Mouse (Mus musculus): Measurements from ENCODE around the gene Xpr1. TPM values are rescaled to one million over a fixed set of nuclear protein-coding genes. Genes with fewer than 3 reads are reported as not detected.
A peak's percentile ranks its signal among the peaks of the same experiment; 100 is the strongest.

The Xpr1 gene
- polyA plus RNA-seq, 1 experiment, result not detected

DNA sequence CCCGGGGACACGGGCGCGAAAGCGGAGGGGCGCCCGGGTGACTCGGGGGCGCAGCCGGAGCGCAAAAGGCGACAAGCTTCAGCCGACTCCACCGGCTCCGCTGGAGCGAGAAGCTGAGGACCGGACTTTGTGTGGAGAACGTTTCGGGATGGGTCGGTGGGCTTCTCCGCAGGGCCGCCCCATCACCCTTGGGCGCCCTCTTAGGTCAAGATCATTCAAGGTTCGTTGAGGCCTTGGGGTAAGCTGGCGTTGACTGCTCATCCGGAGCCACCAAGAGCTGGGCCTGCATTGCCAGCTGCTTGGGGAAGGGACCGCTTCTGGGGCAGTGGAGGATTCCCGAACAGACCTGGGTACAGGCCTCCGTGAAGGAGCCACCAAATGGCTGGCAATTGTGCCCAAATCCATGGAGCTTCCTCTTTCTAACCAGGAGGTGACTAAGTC, 172.4 kb downstream of the Xpr1 start:
- TF ChIP-seq CTCF (IDR thresholded peaks at IDR 0.05; ENCODE audit: insufficient read depth, low read depth, low read length) (no peak), POLR2A (IDR thresholded peaks at IDR 0.05; ENCODE audit: insufficient read depth, low read depth, low read length) (no peak)
- peaks cover 16% of the 10 kb centered on the region for H3K4me1 ChIP-seq (ENCODE audit: control insufficient read depth, insufficient read depth, low read length)
- peak overlapping the region; percentile 27 for H3K27ac ChIP-seq (ENCODE audit: insufficient read depth, low read depth, low read length)
- peak overlapping the region; percentile 61 for H3K4me3 ChIP-seq (ENCODE audit: insufficient read depth, low read depth, low read length)
- 29% methylated on average over 29 of the region's 29 CpGs for WGBS

GRCm38 (mm10) chr1:155243797-155244770, 173.1 kb downstream of the Xpr1 start, which contains the start of gene BC034090:
BC034090 (minus strand) TSS chr1:155244444.
- H3K4me3 ChIP-seq (ENCODE audit: insufficient read depth, low read depth, low read length), result peak within 1 kb of the TSS; percentile 61
- peak within 1 kb of the TSS; percentile 27 for H3K27ac ChIP-seq (ENCODE audit: insufficient read depth, low read depth, low read length)
- 12% methylated on average over 85 of the region's 85 CpGs for WGBS
- TF ChIP-seq POLR2A (IDR thresholded peaks at IDR 0.05; ENCODE audit: insufficient read depth, low read depth, low read length), result no peak
- TF ChIP-seq CTCF (IDR thresholded peaks at IDR 0.05; ENCODE audit: insufficient read depth, low read depth, low read length), result no peak
- peaks cover 23% of the 10 kb centered on the region for H3K4me1 ChIP-seq (ENCODE audit: control insufficient read depth, insufficient read depth, low read length)

GRCm38 (mm10) chr1:155242488-155242745, 174.8 kb downstream of the Xpr1 start:
- no peak overlapping the region for H3K4me3 ChIP-seq (ENCODE audit: insufficient read depth, low read depth, low read length)
- TF ChIP-seq CTCF (IDR thresholded peaks at IDR 0.05; ENCODE audit: insufficient read depth, low read depth, low read length), result no peak
- no peak for TF ChIP-seq POLR2A (IDR thresholded peaks at IDR 0.05; ENCODE audit: insufficient read depth, low read depth, low read length)
- H3K27ac ChIP-seq (ENCODE audit: insufficient read depth, low read depth, low read length), result no peak overlapping the region
- 53% methylated on average over 1 of the region's 1 CpGs for WGBS
- H3K4me1 ChIP-seq (ENCODE audit: control insufficient read depth, insufficient read depth, low read length), result peaks cover 38% of the 10 kb centered on the region

DNA sequence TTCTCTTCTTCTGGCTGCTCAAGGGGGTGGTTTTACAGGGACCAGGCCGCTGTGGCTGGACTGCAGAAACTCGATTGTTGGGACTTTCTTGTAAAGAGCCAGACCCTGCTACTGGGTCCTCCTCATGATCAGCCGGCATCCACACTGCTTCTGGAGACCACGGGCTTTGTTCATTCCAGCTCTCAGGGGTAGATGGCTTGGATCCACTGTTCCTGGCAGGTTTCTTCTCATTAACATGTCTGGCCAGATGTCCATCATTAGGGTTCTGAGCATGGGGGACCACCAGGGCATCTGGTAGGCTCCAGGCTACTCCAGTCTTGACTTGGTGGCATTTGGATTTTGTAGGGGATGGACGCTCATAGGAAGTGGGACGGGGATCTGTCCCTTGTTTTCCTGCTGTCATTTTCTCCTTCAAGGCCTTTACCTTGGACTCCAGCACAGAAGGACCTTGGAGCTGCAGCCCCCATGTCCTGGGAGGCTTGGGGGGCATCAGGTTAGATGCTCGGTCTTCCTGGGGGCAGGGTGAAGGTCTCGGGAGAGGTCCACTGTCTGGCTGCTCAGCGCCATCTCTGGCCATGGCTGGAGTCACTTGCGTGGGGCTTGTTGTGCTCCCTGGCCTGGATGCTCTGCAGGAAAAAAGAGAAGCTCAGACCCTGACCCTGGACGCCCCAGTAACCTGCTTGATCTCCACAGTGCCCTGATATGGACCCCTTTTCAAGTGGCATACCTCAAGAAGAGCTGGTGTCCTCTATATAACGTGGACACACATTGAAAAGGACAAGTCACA, 175.3 kb downstream of the Xpr1 start:
- H3K4me3 ChIP-seq (ENCODE audit: insufficient read depth, low read depth, low read length), result no peak overlapping the region
- H3K27ac ChIP-seq (ENCODE audit: insufficient read depth, low read depth, low read length), result no peak overlapping the region
- H3K4me1 ChIP-seq (ENCODE audit: control insufficient read depth, insufficient read depth, low read length), result peaks cover 43% of the 10 kb centered on the region
- TF ChIP-seq CTCF (IDR thresholded peaks at IDR 0.05; ENCODE audit: insufficient read depth, low read depth, low read length) (no peak), POLR2A (IDR thresholded peaks at IDR 0.05; ENCODE audit: insufficient read depth, low read depth, low read length) (no peak)
- WGBS, result 79% methylated on average over 12 of the region's 12 CpGs

GRCm38 (mm10) chr1:155239962-155240717, 177.1 kb downstream of the Xpr1 start:
- WGBS, result 69% methylated on average over 6 of the region's 6 CpGs
- Histone ChIP-seq H3K4me3 (ENCODE audit: insufficient read depth, low read depth, low read length) (no peak overlapping the region), H3K27ac (ENCODE audit: insufficient read depth, low read depth, low read length) (peak overlapping the region; percentile 78), H3K4me1 (ENCODE audit: control insufficient read depth, insufficient read depth, low read length) (peaks cover 47% of the 10 kb centered on the region)
- no peak for TF ChIP-seq CTCF (IDR thresholded peaks at IDR 0.05; ENCODE audit: insufficient read depth, low read depth, low read length)
- TF ChIP-seq POLR2A (IDR thresholded peaks at IDR 0.05; ENCODE audit: insufficient read depth, low read depth, low read length), result no peak

GRCm38 (mm10) chr1:155239169-155239568, 178.0 kb downstream of the Xpr1 start:
- no peak overlapping the region for H3K4me3 ChIP-seq (ENCODE audit: insufficient read depth, low read depth, low read length)
- TF ChIP-seq POLR2A (IDR thresholded peaks at IDR 0.05; ENCODE audit: insufficient read depth, low read depth, low read length) (no peak), CTCF (IDR thresholded peaks at IDR 0.05; ENCODE audit: insufficient read depth, low read depth, low read length) (no peak)
- H3K4me1 ChIP-seq (ENCODE audit: control insufficient read depth, insufficient read depth, low read length), result peaks cover 45% of the 10 kb centered on the region
- 44% methylated on average over 4 of the region's 4 CpGs for WGBS
- peak overlapping the region; percentile 78 for H3K27ac ChIP-seq (ENCODE audit: insufficient read depth, low read depth, low read length)

DNA sequence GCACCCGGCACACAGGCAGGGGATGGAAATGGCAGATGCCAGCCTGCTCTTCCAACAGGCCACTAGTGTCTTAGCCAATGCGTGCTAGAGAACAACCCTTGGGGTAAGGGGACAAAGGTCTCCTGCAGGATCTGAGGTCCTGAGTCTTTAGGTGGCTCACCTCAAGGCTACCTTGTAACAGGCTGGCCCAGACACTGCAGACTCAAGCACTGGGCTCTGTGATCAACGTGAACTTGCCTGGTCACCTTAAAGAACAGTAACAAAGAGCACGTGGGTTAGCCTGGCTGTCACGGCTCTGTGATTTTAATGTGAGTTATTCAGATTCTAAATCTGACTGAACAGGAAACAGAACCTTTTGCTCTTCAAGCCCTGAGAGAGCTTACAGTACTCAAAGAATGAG, 179.1 kb downstream of the Xpr1 start:
- H3K4me1 ChIP-seq (ENCODE audit: control insufficient read depth, insufficient read depth, low read length), result peaks cover 54% of the 10 kb centered on the region
- no peak overlapping the region for H3K4me3 ChIP-seq (ENCODE audit: insufficient read depth, low read depth, low read length)
- 92% methylated on average over 5 of the region's 5 CpGs for WGBS
- H3K27ac ChIP-seq (ENCODE audit: insufficient read depth, low read depth, low read length), result peak overlapping the region; percentile 32; the same call in 1 of the 2 replicates
- no peak for TF ChIP-seq POLR2A (IDR thresholded peaks at IDR 0.05; ENCODE audit: insufficient read depth, low read depth, low read length)
- TF ChIP-seq CTCF (IDR thresholded peaks at IDR 0.05; ENCODE audit: insufficient read depth, low read depth, low read length), result no peak

DNA sequence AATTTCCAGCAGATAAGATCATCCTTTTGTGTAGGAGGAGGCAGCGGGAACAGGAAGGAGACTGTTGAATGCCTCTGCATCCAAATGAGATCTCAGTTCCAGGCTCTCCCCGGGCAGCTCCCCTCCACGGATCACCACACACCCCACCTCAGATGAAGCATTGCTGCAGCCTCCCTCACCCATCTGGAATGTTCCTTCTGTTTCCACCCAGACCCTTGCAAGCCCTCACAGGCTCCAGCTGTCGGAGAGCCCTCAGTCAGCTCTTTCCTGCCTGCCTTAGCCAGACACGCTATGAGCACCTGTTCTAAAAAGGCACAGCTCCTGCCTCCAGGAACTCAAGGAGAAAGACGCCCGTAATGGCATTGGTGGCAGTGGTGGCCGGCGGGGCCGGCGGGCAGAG, 179.8 kb downstream of the Xpr1 start:
- no peak for TF ChIP-seq POLR2A (IDR thresholded peaks at IDR 0.05; ENCODE audit: insufficient read depth, low read depth, low read length)
- TF ChIP-seq CTCF (IDR thresholded peaks at IDR 0.05; ENCODE audit: insufficient read depth, low read depth, low read length), result no peak
- Histone ChIP-seq H3K27ac (ENCODE audit: insufficient read depth, low read depth, low read length) (no peak overlapping the region), H3K4me1 (ENCODE audit: control insufficient read depth, insufficient read depth, low read length) (peaks cover 60% of the 10 kb centered on the region), H3K4me3 (ENCODE audit: insufficient read depth, low read depth, low read length) (no peak overlapping the region)
- 63% methylated on average over 11 of the region's 11 CpGs for WGBS

All from olfactory bulb, adult 2 months (tissue).